Mouse (Mus musculus) spleen, adult 2 months (tissue): ENCODE data around the gene Dazl.

ENCODE experiments used
- CTCF ChIP-seq: fragments of 200-500 bp; IDR thresholded peaks from 2 replicates; pipeline ENCODE4 v1.5.1; 2011; ENCODE audit warnings: mild to moderate bottlenecking, inconsistent platforms; ENCODE audit not compliant: insufficient read depth, insufficient read length, insufficient replicate concordance; ENCODE audit errors: extremely low read depth
- POLR2A ChIP-seq: fragments of 200-500 bp; IDR thresholded peaks from 2 replicates; pipeline ENCODE4 v1.6.1; 2011; ENCODE audit warnings: low read depth, low read length, inconsistent platforms

DNA sequence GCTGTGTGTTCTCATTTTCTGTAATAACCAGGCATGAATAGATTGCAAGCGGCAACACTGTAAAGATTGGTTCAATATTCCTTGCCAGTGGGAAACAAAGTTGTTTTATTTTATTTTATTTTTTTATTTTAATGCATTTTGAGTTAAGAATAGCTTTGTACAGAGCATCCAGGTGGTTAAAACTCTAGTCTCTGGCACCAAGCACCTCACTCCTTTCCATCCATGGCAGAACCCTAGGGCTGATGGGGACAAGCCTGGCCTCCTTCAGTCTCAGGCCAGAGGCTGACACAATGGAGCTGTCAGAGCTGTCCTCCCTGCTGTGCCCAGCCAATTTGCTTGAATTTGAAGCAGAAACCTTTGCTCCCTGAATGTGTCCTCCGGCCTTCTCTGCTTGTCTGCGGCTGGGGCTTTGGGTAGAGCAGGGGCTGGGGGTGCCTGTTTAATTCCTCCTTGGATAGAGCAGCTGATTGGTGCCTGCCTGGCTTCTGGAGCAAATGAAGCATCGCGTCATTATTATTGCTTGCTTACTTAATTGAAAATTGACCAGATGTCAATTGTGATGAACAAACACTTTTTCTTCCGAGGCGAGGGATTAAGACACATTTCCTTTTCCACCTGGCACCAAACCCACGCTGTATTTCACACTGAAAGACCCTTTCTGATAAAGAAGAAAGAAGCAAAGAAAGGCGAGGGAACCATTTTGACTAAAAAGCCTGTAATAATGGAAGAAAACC is 56.6 kb downstream of the Dazl start:
- TF ChIP-seq CTCF (no peak), POLR2A (no peak)
